Mouse (Mus musculus): ENCODE measurements around the gene Sox6. TPM values are rescaled to one million over a fixed set of nuclear protein-coding genes. Genes with fewer than 3 reads are reported as not detected.

The Sox6 gene
- polyA plus RNA-seq, 1 experiment: 6.0 TPM

- Histone ChIP-seq H3K27me3 (ENCODE audit: control insufficient read depth, insufficient read depth, low read length) (no peaks in the 10 kb centered on the region), H3K4me1 (ENCODE audit: control insufficient read depth, insufficient read depth, insufficient read length) (no peaks in the 10 kb centered on the region), H3K36me3 (ENCODE audit: control insufficient read depth, insufficient read depth, low read length) (no peaks in the 10 kb centered on the region), H3K27ac (ENCODE audit: insufficient read depth, low read length) (no peak overlapping the region), H3K4me3 (ENCODE audit: extremely low read depth, insufficient read depth, insufficient read length) (no peak overlapping the region)
- WGBS: 95% methylated on average over 8 of the region's 8 CpGs
- no peak for DNase-seq (ENCODE audit: low read depth in 1 of 2, low spot score in 2 of 2)
- TF ChIP-seq POLR2A (IDR thresholded peaks at IDR 0.05; ENCODE audit: low read depth, low read length) (no peak), CTCF (IDR thresholded peaks at IDR 0.05; ENCODE audit: extremely low read depth, insufficient read depth, insufficient read length, insufficient replicate concordance) (no peak)
Observed at GRCm38 (mm10) chr7:115783982-115784917, 254.3 kb downstream of the Sox6 start.

- no peaks in the 10 kb centered on the region for H3K4me1 ChIP-seq (ENCODE audit: control insufficient read depth, insufficient read depth, insufficient read length)
- H3K27me3 ChIP-seq (ENCODE audit: control insufficient read depth, insufficient read depth, low read length): no peaks in the 10 kb centered on the region
- H3K36me3 ChIP-seq (ENCODE audit: control insufficient read depth, insufficient read depth, low read length): no peaks in the 10 kb centered on the region
- H3K27ac ChIP-seq (ENCODE audit: insufficient read depth, low read length): no peak overlapping the region
- TF ChIP-seq CTCF (IDR thresholded peaks at IDR 0.05; ENCODE audit: extremely low read depth, insufficient read depth, insufficient read length, insufficient replicate concordance) (no peak), POLR2A (IDR thresholded peaks at IDR 0.05; ENCODE audit: low read depth, low read length) (no peak)
- DNase-seq (ENCODE audit: low read depth in 1 of 2, low spot score in 2 of 2): no peak
- H3K4me3 ChIP-seq (ENCODE audit: extremely low read depth, insufficient read depth, insufficient read length): no peak overlapping the region
- 84% methylated on average over 4 of the region's 4 CpGs for WGBS
Observed at GRCm38 (mm10) chr7:115780148-115780547, 258.4 kb downstream of the Sox6 start.

- Histone ChIP-seq H3K27ac (ENCODE audit: insufficient read depth, low read length) (no peak overlapping the region), H3K27me3 (ENCODE audit: control insufficient read depth, insufficient read depth, low read length) (no peaks in the 10 kb centered on the region), H3K36me3 (ENCODE audit: control insufficient read depth, insufficient read depth, low read length) (no peaks in the 10 kb centered on the region), H3K4me1 (ENCODE audit: control insufficient read depth, insufficient read depth, insufficient read length) (no peaks in the 10 kb centered on the region), H3K4me3 (ENCODE audit: extremely low read depth, insufficient read depth, insufficient read length) (no peak overlapping the region)
- 96% methylated on average over 2 of the region's 2 CpGs for WGBS
- TF ChIP-seq POLR2A (IDR thresholded peaks at IDR 0.05; ENCODE audit: low read depth, low read length) (no peak), CTCF (IDR thresholded peaks at IDR 0.05; ENCODE audit: extremely low read depth, insufficient read depth, insufficient read length, insufficient replicate concordance) (no peak)
- DNase-seq (ENCODE audit: low read depth in 1 of 2, low spot score in 2 of 2): no peak
Observed at GRCm38 (mm10) chr7:115779544-115779943, 259.1 kb downstream of the Sox6 start.

- no peaks in the 10 kb centered on the region for H3K36me3 ChIP-seq (ENCODE audit: control insufficient read depth, insufficient read depth, low read length)
- 91% methylated on average over 7 of the region's 7 CpGs for WGBS
- H3K27me3 ChIP-seq (ENCODE audit: control insufficient read depth, insufficient read depth, low read length): no peaks in the 10 kb centered on the region
- H3K4me1 ChIP-seq (ENCODE audit: control insufficient read depth, insufficient read depth, insufficient read length): no peaks in the 10 kb centered on the region
- no peak overlapping the region for H3K4me3 ChIP-seq (ENCODE audit: extremely low read depth, insufficient read depth, insufficient read length)
- H3K27ac ChIP-seq (ENCODE audit: insufficient read depth, low read length): no peak overlapping the region
- TF ChIP-seq CTCF (IDR thresholded peaks at IDR 0.05; ENCODE audit: extremely low read depth, insufficient read depth, insufficient read length, insufficient replicate concordance) (no peak), POLR2A (IDR thresholded peaks at IDR 0.05; ENCODE audit: low read depth, low read length) (no peak)
- no peak for DNase-seq (ENCODE audit: low read depth in 1 of 2, low spot score in 2 of 2)
Observed at GRCm38 (mm10) chr7:115776736-115777135, 261.9 kb downstream of the Sox6 start.

GRCm38 (mm10) chr7:115776324-115776723 lies 262.3 kb downstream of the Sox6 start:
- WGBS: 87% methylated on average over 5 of the region's 5 CpGs
- no peaks in the 10 kb centered on the region for H3K36me3 ChIP-seq (ENCODE audit: control insufficient read depth, insufficient read depth, low read length)
- H3K4me1 ChIP-seq (ENCODE audit: control insufficient read depth, insufficient read depth, insufficient read length): no peaks in the 10 kb centered on the region
- no peak overlapping the region for H3K27ac ChIP-seq (ENCODE audit: insufficient read depth, low read length)
- H3K27me3 ChIP-seq (ENCODE audit: control insufficient read depth, insufficient read depth, low read length): no peaks in the 10 kb centered on the region
- no peak for TF ChIP-seq CTCF (IDR thresholded peaks at IDR 0.05; ENCODE audit: extremely low read depth, insufficient read depth, insufficient read length, insufficient replicate concordance)
- no peak for TF ChIP-seq POLR2A (IDR thresholded peaks at IDR 0.05; ENCODE audit: low read depth, low read length)
- DNase-seq (ENCODE audit: low read depth in 1 of 2, low spot score in 2 of 2): no peak
- no peak overlapping the region for H3K4me3 ChIP-seq (ENCODE audit: extremely low read depth, insufficient read depth, insufficient read length)

- DNase-seq (ENCODE audit: low read depth in 1 of 2, low spot score in 2 of 2): no peak
- H3K27ac ChIP-seq (ENCODE audit: insufficient read depth, low read length): no peak overlapping the region
- no peaks in the 10 kb centered on the region for H3K27me3 ChIP-seq (ENCODE audit: control insufficient read depth, insufficient read depth, low read length)
- 92% methylated on average over 8 of the region's 8 CpGs for WGBS
- no peak overlapping the region for H3K4me3 ChIP-seq (ENCODE audit: extremely low read depth, insufficient read depth, insufficient read length)
- H3K36me3 ChIP-seq (ENCODE audit: control insufficient read depth, insufficient read depth, low read length): no peaks in the 10 kb centered on the region
- no peaks in the 10 kb centered on the region for H3K4me1 ChIP-seq (ENCODE audit: control insufficient read depth, insufficient read depth, insufficient read length)
- TF ChIP-seq POLR2A (IDR thresholded peaks at IDR 0.05; ENCODE audit: low read depth, low read length) (no peak), CTCF (IDR thresholded peaks at IDR 0.05; ENCODE audit: extremely low read depth, insufficient read depth, insufficient read length, insufficient replicate concordance) (no peak)
Observed at GRCm38 (mm10) chr7:115766316-115766715, 272.3 kb downstream of the Sox6 start.

- no peak for DNase-seq (ENCODE audit: low read depth in 1 of 2, low spot score in 2 of 2)
- Histone ChIP-seq H3K27ac (ENCODE audit: insufficient read depth, low read length) (no peak overlapping the region), H3K27me3 (ENCODE audit: control insufficient read depth, insufficient read depth, low read length) (no peaks in the 10 kb centered on the region), H3K4me3 (ENCODE audit: extremely low read depth, insufficient read depth, insufficient read length) (no peak overlapping the region), H3K36me3 (ENCODE audit: control insufficient read depth, insufficient read depth, low read length) (no peaks in the 10 kb centered on the region), H3K4me1 (ENCODE audit: control insufficient read depth, insufficient read depth, insufficient read length) (no peaks in the 10 kb centered on the region)
- no peak for TF ChIP-seq CTCF (IDR thresholded peaks at IDR 0.05; ENCODE audit: extremely low read depth, insufficient read depth, insufficient read length, insufficient replicate concordance)
- no peak for TF ChIP-seq POLR2A (IDR thresholded peaks at IDR 0.05; ENCODE audit: low read depth, low read length)
- WGBS: 91% methylated on average over 2 of the region's 2 CpGs
Observed at GRCm38 (mm10) chr7:115763851-115764250, 274.7 kb downstream of the Sox6 start.
